Mouse (Mus musculus) skeletal muscle tissue, postnatal 0 days (tissue): ENCODE results near the gene Shd. TPM values are rescaled to one million over a fixed set of nuclear protein-coding genes. Genes with fewer than 3 reads are reported as not detected.

Experiments used
- polyA plus RNA-seq: library from polyadenylated mRNA; unstranded; fragments of >200 nt; fragmentation: Nextera tagmentation; extraction: Ambion mirVana; gene quantifications from 2 replicates; pipeline ENCODE4 v1.2.1, GENCODE M21; 2015

The Shd gene
- polyA plus RNA-seq, result 0.93 and 1.0 TPM in 2 replicates

DNA sequence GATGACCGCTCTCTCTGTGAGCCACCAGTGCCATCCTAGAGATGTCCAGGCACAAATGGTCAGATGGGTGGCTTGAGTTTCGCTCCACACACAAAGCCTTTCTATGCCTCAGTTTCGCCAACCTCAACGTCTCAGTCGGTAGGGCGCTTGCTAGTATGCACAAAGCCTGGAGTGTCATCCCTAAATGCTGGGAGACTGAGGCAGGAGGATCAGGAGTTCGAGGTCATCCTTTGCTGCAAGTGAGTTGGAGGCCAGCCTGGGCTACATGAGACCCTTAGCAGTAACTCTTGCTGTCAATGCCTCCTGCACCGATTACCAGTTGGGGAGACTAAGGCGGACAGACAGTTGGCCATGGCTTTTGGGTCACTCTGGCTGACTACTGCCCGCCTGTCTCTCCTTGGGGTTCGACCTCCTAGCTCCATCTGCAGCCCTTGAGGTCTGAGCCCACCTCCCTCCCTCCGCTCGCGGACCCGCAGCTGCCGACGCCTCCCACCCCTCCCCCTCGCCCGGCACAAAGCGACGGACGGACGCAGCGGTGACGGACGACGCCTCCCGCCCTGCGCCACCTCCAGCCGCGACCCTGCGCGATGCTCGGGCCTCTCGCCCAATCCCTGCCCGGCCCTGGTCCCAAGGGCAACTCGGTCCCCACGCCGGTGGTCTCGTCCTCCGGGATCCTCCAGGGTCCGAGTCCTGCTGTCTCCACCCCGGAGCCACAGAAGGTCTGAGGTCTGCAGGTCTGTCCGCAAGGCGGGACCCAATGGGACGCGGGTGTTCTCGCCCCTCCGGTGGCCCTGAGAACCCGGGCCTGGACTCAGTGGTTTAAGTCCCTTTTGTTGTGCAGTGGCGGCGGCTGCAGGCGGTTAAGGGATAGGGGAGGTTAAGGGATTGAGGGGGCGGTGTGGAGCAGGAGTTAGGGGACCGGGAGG, at the start of gene Shd:
Gene Shd (plus strand): TSS at position 502 of the 926 bp plus-strand sequence.

DNA sequence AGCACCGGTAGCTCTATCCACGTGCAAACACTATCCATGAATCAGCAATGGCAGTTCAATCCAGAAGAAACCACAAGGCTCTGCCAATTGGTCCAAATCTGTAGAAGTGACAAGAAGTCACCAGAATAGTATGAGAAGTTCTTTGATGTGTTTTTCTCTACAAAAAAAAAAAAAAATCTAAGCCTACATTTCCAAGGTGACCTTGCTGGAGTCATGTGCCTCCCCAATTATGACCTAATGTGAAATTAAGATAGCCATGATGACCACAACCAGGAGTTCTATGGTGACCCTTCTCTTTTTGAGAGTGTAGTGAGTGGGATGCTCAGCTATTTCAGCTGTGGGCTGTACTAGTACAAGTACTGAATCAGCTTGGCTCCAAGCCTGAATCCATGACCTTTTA, 20.9 kb upstream of the Shd start, which contains the start of gene Zfp119b:
Gene Zfp119b (minus strand): TSS at position 101 of the 400 bp plus-strand sequence.

GRCm38 (mm10) chr17:55952447-55953027, 17.7 kb upstream of the Shd start, which contains the start of gene Ebi3:
Gene Ebi3 (plus strand): TSS chr17:55952640.

DNA sequence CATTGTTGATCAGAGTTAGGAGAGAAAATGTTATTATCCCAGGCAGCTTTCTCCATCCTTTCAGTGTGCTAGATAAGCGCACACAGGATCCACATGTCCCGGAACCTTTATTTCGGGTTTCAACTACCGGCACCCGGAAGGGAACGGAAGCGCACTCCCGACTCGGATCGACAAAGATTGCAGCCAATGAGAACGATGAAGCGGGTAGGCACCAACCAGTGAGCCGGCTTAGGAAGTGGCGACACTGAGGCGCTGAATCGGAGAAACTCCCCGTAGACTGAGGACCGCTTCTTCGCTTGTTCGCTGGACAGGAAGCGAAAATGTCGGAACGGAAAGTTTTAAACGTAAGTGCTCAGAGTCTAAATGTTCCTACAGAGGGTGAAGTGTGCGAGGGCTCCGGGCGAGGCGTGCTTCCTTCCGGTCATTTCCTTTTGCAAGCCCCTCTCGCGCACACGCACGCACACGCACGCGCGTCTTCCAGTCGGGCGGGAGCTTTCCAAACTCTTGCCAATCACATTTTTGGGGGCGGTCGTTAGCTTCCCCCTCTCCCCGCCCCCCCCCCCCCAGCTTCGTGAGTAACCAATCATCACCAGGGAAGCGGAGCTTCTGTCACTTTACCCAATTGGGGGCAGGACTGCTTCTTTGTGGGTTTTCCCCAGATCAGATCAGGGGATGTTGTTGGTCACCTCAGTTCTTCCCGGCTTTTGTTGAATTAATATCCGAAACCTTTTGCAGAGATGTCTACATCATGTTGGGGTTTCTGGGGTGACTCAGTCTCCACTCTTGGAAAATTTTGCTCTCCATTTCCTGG, 11.1 kb upstream of the Shd start, which contains the start of gene Yju2:
Gene Yju2 (plus strand): TSS at position 182 of the 811 bp plus-strand sequence.

DNA sequence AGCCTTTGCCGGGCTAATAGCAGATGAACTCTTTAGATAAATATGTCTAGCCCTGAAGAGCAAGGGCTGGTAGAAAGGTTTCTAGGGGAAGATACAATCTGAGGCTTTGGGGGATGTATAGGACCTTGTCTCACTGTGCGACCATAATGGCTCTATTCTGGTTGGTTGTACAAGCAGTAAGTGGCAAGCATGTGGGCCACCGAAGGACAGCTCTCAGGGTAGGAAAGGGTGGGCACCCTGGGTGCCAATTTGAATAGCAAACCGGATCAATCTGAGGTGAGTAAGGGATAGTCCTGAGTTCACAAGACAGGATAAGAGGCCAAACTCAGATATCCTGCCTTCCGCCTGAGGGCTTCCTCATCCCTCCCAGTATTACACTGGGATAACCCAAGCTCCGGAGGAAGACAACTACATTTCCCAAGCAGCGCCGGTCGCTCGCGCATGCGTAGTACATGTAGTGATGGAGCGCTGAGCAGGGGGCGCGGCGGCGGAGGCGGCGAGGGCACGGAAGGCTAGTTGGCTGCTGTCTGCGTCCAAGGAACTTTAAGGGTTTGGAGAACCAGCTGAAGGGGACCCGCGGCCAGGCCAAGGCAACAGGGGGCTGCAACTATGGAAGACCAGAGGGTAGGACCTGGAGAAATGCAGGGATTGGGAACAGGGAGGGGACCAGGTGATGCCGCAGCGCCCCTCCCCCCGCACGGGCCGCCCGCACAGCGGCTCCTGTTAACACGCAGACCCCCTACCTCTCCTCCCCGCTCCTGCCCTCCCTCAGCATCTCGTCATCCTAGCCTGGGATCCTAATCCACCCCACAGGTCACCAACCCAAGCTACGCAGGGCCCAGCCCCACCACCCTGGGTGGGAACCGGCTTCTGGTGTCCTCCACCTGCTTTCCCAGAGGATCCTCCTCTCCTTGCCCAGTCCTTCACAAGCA, 16.0 kb downstream of the Shd start, which contains the start of gene Fsd1:
Gene Fsd1 (plus strand): TSS at position 480 of the 932 bp plus-strand sequence.

DNA sequence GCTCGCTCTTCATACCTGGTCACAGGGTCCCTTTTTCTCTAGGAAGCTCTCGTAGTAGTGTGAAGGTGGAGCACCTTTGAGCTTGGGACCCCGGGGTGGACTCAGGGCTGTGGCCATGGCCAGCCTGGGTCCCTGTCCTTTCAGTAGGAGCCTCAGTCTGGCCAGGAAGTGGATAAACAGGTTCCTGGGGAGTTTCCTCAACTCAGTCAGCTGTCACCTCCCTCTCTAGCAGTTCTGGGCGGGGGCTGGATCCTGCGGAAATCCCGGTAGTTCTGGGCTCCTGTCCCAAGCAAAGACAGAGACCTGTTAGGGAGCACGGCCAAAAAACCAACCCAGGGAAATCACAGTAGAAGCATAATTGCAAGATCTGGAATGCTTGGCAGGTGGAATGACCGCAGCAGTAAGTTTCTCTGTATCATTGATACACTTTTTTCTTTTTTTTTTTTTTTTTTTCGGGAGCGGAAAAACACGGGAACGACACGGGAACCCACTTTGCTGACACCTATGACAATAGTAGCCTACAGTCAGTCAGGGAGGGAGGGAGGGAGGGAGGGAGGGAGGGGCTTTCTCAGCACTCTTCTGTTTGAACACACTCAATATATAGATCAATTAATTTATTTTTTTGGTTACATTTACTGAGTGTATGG, 35.3 kb downstream of the Shd start, which contains the start of the genes Stap2 and Mpnd:
Gene Stap2 (minus strand): TSS at position 170 of the 647 bp plus-strand sequence.
Gene Mpnd (plus strand): TSS at position 297 of the 647 bp plus-strand sequence.

Other genes with a start within 250 kb of the Shd start
- 0.06 and 0.17 TPM in 2 replicates for gene Adgre4, start 220.5 kb upstream of the Shd start, polyA plus RNA-seq
- gene Zfp119a, start 91.5 kb upstream of the Shd start, polyA plus RNA-seq, result 4.7 and 4.8 TPM in 2 replicates
- gene Zfp959, start 78.4 kb upstream of the Shd start, polyA plus RNA-seq, result 4.5 and 5.8 TPM in 2 replicates
- 4.9 TPM in 2 replicates for gene Zfp119b, start 21.0 kb upstream of the Shd start, polyA plus RNA-seq
- 2.5 and 2.7 TPM in 2 replicates for gene Ebi3, start 17.8 kb upstream of the Shd start, polyA plus RNA-seq
- 10.1 and 10.6 TPM in 2 replicates for gene Yju2, start 11.4 kb upstream of the Shd start, polyA plus RNA-seq
- 0.50 and 0.99 TPM in 2 replicates for gene Fsd1, start 16.0 kb downstream of the Shd start, polyA plus RNA-seq
- gene Stap2, start 35.1 kb downstream of the Shd start, polyA plus RNA-seq, result 6.6 and 7.3 TPM in 2 replicates
- 31.9 and 32.3 TPM in 2 replicates for gene Mpnd, start 35.2 kb downstream of the Shd start, polyA plus RNA-seq
- 66.6 and 83.7 TPM in 2 replicates for gene Sh3gl1, start 66.2 kb downstream of the Shd start, polyA plus RNA-seq
- 3.2 and 3.8 TPM in 2 replicates for gene Chaf1a, start 70.0 kb downstream of the Shd start, polyA plus RNA-seq
- gene Ubxn6, start 104.6 kb downstream of the Shd start, polyA plus RNA-seq, result 40.5 and 49.7 TPM in 2 replicates
- 55.9 and 57.9 TPM in 2 replicates for gene Hdgfl2, start 109.2 kb downstream of the Shd start, polyA plus RNA-seq
- gene Plin4, start 139.3 kb downstream of the Shd start, polyA plus RNA-seq, result 18.2 and 19.4 TPM in 2 replicates
- gene Plin5, start 147.1 kb downstream of the Shd start, polyA plus RNA-seq, result 74.6 and 107 TPM in 2 replicates
- 18.9 and 26.6 TPM in 2 replicates for gene Lrg1, start 151.5 kb downstream of the Shd start, polyA plus RNA-seq
- 3.8 and 5.9 TPM in 2 replicates for gene Sema6b, start 169.9 kb downstream of the Shd start, polyA plus RNA-seq
- gene Tnfaip8l1, start 192.0 kb downstream of the Shd start, polyA plus RNA-seq, result 4.4 and 5.3 TPM in 2 replicates
- gene Mydgf, start 213.5 kb downstream of the Shd start, polyA plus RNA-seq, result 48.0 and 53.9 TPM in 2 replicates
- 15.8 and 16.8 TPM in 2 replicates for gene Dpp9, start 248.4 kb downstream of the Shd start, polyA plus RNA-seq